Mouse (Mus musculus) spleen, postnatal 14 days (tissue): ENCODE results near the gene Spindoc.
"Not testable (repeated sequence)": the region's sequence is repeated elsewhere in the genome, so short reads cannot be mapped to it uniquely, and the experiment has no call there.

Experiments
- DNase-seq, 2 experiments: peaks; one replicate each; pipeline ENCODE4 v3.0.0; 2021 to 2022; ENCODE audit warnings: low spot score in 2 of 2

The Spindoc gene

GRCm38 (mm10) chr19:7400635-7401034 lies 17.8 kb upstream of the Spindoc start:
- DNase-seq = no peak

DNA sequence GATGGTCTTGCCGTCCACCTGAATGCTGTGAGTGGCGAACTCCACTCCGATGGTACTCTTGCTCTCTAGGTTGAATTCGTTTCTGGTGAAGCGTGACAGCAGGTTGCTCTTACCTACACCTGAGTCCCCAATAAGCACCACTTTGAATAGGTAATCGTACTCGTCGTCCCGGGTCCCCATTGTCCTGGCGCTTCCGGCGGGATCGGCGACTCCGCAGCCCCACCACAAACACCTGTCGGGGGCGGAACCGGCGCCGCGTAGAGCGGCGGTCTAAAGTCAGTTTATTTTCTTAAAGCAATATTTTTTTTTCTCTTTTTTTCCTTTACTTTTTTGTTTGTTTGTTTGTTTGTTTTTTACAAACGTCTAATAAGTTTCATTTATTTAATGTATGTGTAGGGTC lies 16.1 kb upstream of the Spindoc start:
- not testable (repeated sequence) for DNase-seq

- not testable (repeated sequence) for DNase-seq
Observed at GRCm38 (mm10) chr19:7396867-7397826, 14.4 kb upstream of the Spindoc start.

GRCm38 (mm10) chr19:7388488-7388887 lies 5.7 kb upstream of the Spindoc start:
- DNase-seq = no peak

DNA sequence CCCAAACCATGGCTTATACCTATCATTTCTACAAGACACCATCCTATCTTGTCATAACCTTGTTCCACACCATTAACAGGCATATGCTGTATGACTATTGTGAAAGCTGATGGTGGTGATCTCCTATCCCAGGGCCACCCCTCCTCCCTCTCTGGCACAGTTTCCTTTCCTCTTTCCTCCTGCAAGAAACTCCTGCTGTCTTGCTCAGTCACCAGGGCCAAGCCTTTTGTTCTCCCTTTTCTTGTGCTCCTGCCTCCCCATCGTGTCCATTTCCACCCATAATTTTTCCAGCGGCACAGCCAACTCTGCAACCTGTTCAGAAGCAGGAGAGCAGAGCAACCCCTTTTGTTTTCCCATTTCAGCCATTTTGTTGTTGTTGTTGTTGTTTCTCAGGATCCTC lies 3.2 kb upstream of the Spindoc start:
- DNase-seq = no peak

GRCm38 (mm10) chr19:7382248-7382902 lies 419 bp downstream of the Spindoc start:
- DNase-seq = peak; percentile 13 to 27

GRCm38 (mm10) chr19:7381906-7382247 lies 917 bp downstream of the Spindoc start:
- DNase-seq = no peak

GRCm38 (mm10) chr19:7377639-7378038 lies 5.2 kb downstream of the Spindoc start:
- no peak for DNase-seq

GRCm38 (mm10) chr19:7374491-7374890 lies 8.3 kb downstream of the Spindoc start:
- DNase-seq = no peak

DNA sequence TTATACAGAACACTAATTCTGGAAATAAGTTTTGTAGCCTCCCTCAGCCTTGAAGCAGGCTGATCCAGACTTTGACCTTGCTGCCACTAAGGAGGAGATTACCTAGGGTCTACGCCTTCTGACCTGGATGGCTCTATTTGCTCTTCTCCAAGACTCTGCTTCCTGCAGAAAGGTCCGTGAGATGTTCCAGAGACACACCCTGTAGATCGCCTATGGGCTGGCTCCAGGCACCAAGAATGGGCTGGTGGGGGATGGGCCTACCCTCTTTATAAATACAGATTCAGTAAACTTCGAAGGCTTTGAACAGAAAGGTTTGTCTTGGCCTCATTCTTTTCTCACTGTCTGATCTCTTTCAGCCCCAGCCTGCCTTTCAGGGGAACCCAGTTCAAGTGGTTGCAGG lies 13.3 kb downstream of the Spindoc start:
- not testable (repeated sequence) for DNase-seq

DNA sequence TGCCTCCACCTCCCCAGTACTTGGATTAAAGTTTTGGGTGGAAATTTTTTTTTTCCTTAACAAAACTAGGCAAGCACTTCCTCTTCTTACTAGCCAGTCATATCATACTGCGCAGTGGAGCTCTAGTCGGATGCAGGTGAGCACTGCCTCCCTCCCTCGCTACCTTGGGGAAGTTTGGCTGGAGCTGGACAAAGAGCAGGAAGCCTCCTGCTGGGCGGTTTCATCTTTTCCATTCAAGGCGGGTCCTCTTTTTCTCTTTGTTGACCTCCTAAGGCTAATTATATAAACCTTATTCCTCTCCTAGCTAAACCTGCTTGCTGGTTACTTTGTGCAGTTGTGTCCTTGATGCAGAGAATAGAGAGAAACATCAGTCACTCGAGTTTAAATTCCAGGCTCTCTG lies 29.2 kb downstream of the Spindoc start:
- DNase-seq = no peak

DNA sequence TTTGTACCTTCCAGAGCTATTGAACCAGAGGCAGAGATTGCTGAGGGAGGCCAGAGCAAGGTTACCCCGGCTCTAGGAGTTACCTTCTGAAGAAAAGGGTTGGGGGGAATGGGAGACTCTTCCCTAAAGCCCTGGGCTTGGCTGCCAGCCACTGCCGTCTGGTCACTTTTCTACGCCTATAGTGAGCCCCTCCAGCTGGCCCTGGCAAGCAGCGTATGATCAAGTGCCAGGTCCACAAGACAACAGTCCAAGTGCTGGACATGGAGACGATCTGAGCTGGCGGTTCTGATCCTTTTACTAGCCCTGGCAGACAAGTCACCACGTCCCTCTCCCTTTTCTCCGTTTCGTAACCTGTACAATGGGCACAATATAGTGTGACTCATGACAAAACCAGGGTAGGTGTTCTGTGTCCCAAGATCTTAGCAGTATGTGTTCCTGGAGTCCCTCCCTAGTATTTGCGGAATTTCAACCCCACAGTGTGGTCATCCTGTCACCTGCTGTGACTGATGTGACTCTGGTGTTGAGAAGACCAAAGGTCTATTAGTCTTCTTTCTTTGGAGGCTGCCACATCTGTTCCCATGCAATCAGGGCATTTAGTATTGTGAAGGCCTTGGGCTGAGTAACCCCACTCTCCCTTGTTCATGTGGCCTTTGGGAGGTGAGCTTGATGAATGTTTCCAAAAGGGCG lies 29.8 kb downstream of the Spindoc start:
- DNase-seq = no peak

- DNase-seq = no peak
Observed at GRCm38 (mm10) chr19:7349993-7350392, 32.8 kb downstream of the Spindoc start.

DNA sequence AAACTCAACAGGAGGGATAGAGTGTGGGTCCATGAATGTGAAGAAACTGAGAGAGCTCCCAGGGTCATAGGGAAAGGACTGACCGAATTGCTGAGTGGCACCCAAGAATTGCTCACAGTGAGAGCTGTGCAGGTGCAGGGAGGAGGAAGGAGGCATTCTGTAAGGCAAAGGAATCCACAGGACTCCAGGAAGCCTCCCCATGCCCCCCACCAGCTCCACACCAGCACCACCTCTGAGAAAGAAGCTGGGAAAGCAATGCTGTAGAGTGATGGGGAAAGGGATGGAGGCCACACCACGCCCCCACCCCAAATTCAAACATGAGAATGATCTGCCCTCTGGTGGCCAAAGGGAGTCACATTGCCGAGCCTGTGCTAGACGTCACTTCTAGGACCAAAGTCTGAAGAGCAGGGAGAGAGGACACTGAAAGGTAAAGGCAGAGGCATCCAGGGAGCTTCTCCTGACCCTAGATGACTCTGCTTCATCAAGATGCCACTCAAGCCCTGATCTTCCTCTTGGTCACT lies 37.5 kb downstream of the Spindoc start:
- DNase-seq = peak in 1 of 2 experiments; percentile 23

GRCm38 (mm10) chr19:7342646-7343045 lies 40.1 kb downstream of the Spindoc start:
- DNase-seq = no peak

- peak; percentile 99 for DNase-seq
Observed at GRCm38 (mm10) chr19:7341512-7342397, 41.0 kb downstream of the Spindoc start, which contains the start of gene Mark2. Gene Mark2 (minus strand): TSS chr19:7341860.

GRCm38 (mm10) chr19:7340780-7341475 lies 41.9 kb downstream of the Spindoc start:
- DNase-seq = no peak

GRCm38 (mm10) chr19:7340371-7340779 lies 42.4 kb downstream of the Spindoc start:
- DNase-seq = no peak

- DNase-seq = no peak
Observed at GRCm38 (mm10) chr19:7339867-7340266, 42.9 kb downstream of the Spindoc start.

GRCm38 (mm10) chr19:7339026-7339425 lies 43.8 kb downstream of the Spindoc start:
- DNase-seq = no peak
